ENCODE assay signal across 8 mouse cellular contexts in genomic region chr2:51284781-51285225, GRCm38 (mm10).
DNase-seq lines count a peak whose midpoint lies in the region; ATAC-seq and TF ChIP-seq lines count a peak whose summit lies in the region.

No protein-coding gene starts in this region.

- TF ChIP-seq CTCF in intestine, postnatal 0 days (IDR thresholded peaks at IDR 0.05; ENCODE audit: low read depth): no peak

- 47% methylated on average over 4 of the region's 4 CpGs for WGBS in intestine, embryonic 16.5 days
- whole genome bisulfite sequencing in intestine, postnatal 0 days: 48% methylated on average over 4 of the region's 4 CpGs
- WGBS in liver, embryonic 11.5 days: 44% methylated on average over 4 of the region's 4 CpGs

- no peak overlapping the region for H3K4me3 ChIP-seq in intestine, embryonic 16.5 days (ENCODE audit: low read length)
- H3K4me3 ChIP-seq in intestine, postnatal 0 days (ENCODE audit: low read depth, low read length): no peak overlapping the region
- H3K4me3 ChIP-seq in liver, embryonic 11.5 days (ENCODE audit: low read depth, low read length): no peak overlapping the region

- no peaks in the 10 kb centered on the region for H3K27me3 ChIP-seq in intestine, embryonic 16.5 days (replicated peaks; ENCODE audit: control insufficient read depth, insufficient read depth, low read length)
- H3K27me3 ChIP-seq in intestine, postnatal 0 days (replicated peaks; ENCODE audit: control insufficient read depth, insufficient read depth, low read length): no peaks in the 10 kb centered on the region
- H3K27me3 ChIP-seq in liver, embryonic 11.5 days (replicated peaks; ENCODE audit: control insufficient read depth, insufficient read depth, low read length): no peaks in the 10 kb centered on the region

- peak; percentile 4 to 9 for DNase-seq in right cerebral cortex, postnatal 36 days (ENCODE audit: low spot score in 2 of 2)
- DNase-seq in right cerebral cortex, postnatal 4 days: no peak
- DNase-seq in layer of hippocampus, adult 9-11 months: peak; percentile 34
- no peak for DNase-seq in liver, embryonic 11.5 days (ENCODE audit: low spot score)
- DNase-seq in gastrocnemius, postnatal 4 days (ENCODE audit: low spot score in 2 of 2): no peak
- DNase-seq in thymus, postnatal 10 days (ENCODE audit: low spot score in 2 of 2): no peak

- no peaks in the 10 kb centered on the region for H3K9me3 ChIP-seq in intestine, embryonic 16.5 days (ENCODE audit: control insufficient read depth, low read length)
- H3K9me3 ChIP-seq in intestine, postnatal 0 days (ENCODE audit: control insufficient read depth): no peaks in the 10 kb centered on the region
- H3K9me3 ChIP-seq in liver, embryonic 11.5 days (ENCODE audit: control insufficient read depth, low read length): no peaks in the 10 kb centered on the region

- H3K27ac ChIP-seq in intestine, embryonic 16.5 days (ENCODE audit: low read length): no peak overlapping the region
- H3K27ac ChIP-seq in intestine, postnatal 0 days (ENCODE audit: low read depth, low read length): no peak overlapping the region
- no peak overlapping the region for H3K27ac ChIP-seq in liver, embryonic 11.5 days (ENCODE audit: low read depth, low read length)

- no peak overlapping the region for H3K9ac ChIP-seq in intestine, embryonic 16.5 days (ENCODE audit: low read depth, low read length)
- H3K9ac ChIP-seq in intestine, postnatal 0 days (ENCODE audit: low read depth, low read length): no peak overlapping the region
- H3K9ac ChIP-seq in liver, embryonic 11.5 days (ENCODE audit: low read depth, low read length): no peak overlapping the region

- peak; percentile 33; the same call in 1 of the 2 replicates for ATAC-seq in intestine, embryonic 16.5 days
- no peak for ATAC-seq in intestine, postnatal 0 days
- ATAC-seq in liver, embryonic 11.5 days (replicated peaks; ENCODE audit: low FRiP score): no peak

- H3K4me2 ChIP-seq in intestine, embryonic 16.5 days (ENCODE audit: low read depth, low read length): no peak overlapping the region
- H3K4me2 ChIP-seq in intestine, postnatal 0 days (replicated peaks; ENCODE audit: low read depth): no peak overlapping the region
- no peak overlapping the region for H3K4me2 ChIP-seq in liver, embryonic 11.5 days

- H3K36me3 ChIP-seq in intestine, embryonic 16.5 days (ENCODE audit: control insufficient read depth, insufficient read depth, low read length): no peaks in the 10 kb centered on the region
- no peaks in the 10 kb centered on the region for H3K36me3 ChIP-seq in intestine, postnatal 0 days (ENCODE audit: control insufficient read depth, insufficient read depth)
- H3K36me3 ChIP-seq in liver, embryonic 11.5 days (ENCODE audit: control insufficient read depth, insufficient read depth, low read length): no peaks in the 10 kb centered on the region

- no peaks in the 10 kb centered on the region; the same call in 1 of the 2 replicates for H3K4me1 ChIP-seq in intestine, embryonic 16.5 days (ENCODE audit: control insufficient read depth, insufficient read depth, low read length)
- no peaks in the 10 kb centered on the region for H3K4me1 ChIP-seq in intestine, postnatal 0 days (replicated peaks; ENCODE audit: control insufficient read depth, insufficient read depth, low read length)
- H3K4me1 ChIP-seq in liver, embryonic 11.5 days (replicated peaks; ENCODE audit: control insufficient read depth, insufficient read depth, low read length): no peaks in the 10 kb centered on the region

Comparison
In these comparisons a context has a peak if more than half of its experiments do, and no peak if none do; other contexts are left out.
1. DNase-seq: peak in right cerebral cortex, postnatal 36 days (2 of 2) and layer of hippocampus, adult 9-11 months (single experiment); none in right cerebral cortex, postnatal 4 days (single experiment), liver, embryonic 11.5 days (single experiment), gastrocnemius, postnatal 4 days (0 of 2) and thymus, postnatal 10 days (0 of 2).